ENCODE assay signal across 9 mouse cellular contexts in genomic region chr13:113981461-113982000, GRCm38 (mm10).
DNase-seq lines count a peak whose midpoint lies in the region; ATAC-seq and TF ChIP-seq lines count a peak whose summit lies in the region.
"Had no signal": no experiment of that assay in that cellular context is flagged by ENCODE, and none has a peak within 500 bp of the region (broad histone marks: within the 10 kb centered on the region; RNA-seq: fewer than 3 reads in every experiment).

No protein-coding gene starts in this region.

- WGBS in midbrain, embryonic 12.5 days = 8% methylated on average over 9 of the region's 9 CpGs

- ATAC-seq in midbrain, embryonic 12.5 days (ENCODE audit: low FRiP score, low read depth) = peak; percentile 82

- H3K9me3 ChIP-seq in ES-E14 (ENCODE audit: control insufficient read depth, insufficient read depth, low read depth, low read length) = no peaks in the 10 kb centered on the region
- H3K9me3 ChIP-seq in midbrain, embryonic 12.5 days = no peaks in the 10 kb centered on the region

- H3K27ac ChIP-seq in ES-E14 (ENCODE audit: insufficient read depth, low read depth, low read length, poor library complexity, severe bottlenecking) = no peak overlapping the region
- no peak overlapping the region for H3K27ac ChIP-seq in midbrain, embryonic 12.5 days (replicated peaks)

- no peak overlapping the region for H3K4me3 ChIP-seq in ES-E14 (ENCODE audit: insufficient read depth in 1 of 2, low read depth in 1 of 2, low read length in 2 of 2, poor library complexity in 1 of 2, severe bottlenecking in 1 of 2)
- H3K4me3 ChIP-seq in midbrain, embryonic 12.5 days = no peak overlapping the region
- H3K4me3 ChIP-seq: myocyte had no signal

- DNase-seq in ES-E14 (ENCODE audit: low read depth, low spot score) = no peak
- peak; percentile 82 for DNase-seq in embryo, embryonic 10 days (ENCODE audit: low spot score)
- DNase-seq in forelimb bud, embryonic 11.5 days (ENCODE audit: low read depth, low spot score) = peak; percentile 46
- DNase-seq in ovary, postnatal 10 days (ENCODE audit: low spot score) = no peak
- no peak for DNase-seq in cerebellum, postnatal 14 days
- DNase-seq in left cerebral cortex, postnatal 10 days (ENCODE audit: extremely low spot score in 1 of 2, low spot score in 2 of 2) = no peak
- DNase-seq: thymus, postnatal 14 days had no signal

- peak overlapping the region; percentile 40 for H3K4me2 ChIP-seq in midbrain, embryonic 12.5 days (replicated peaks)

- no peaks in the 10 kb centered on the region for H3K4me1 ChIP-seq in ES-E14 (ENCODE audit: control insufficient read depth in 2 of 2, insufficient read depth in 2 of 2, low read length in 2 of 2, poor library complexity in 1 of 2)
- peaks cover 23% of the 10 kb centered on the region for H3K4me1 ChIP-seq in midbrain, embryonic 12.5 days

- H3K27me3 ChIP-seq in midbrain, embryonic 12.5 days = no peaks in the 10 kb centered on the region; the same call in 1 of the 2 replicates

- no peaks in the 10 kb centered on the region; the same call in 1 of the 2 replicates for H3K36me3 ChIP-seq in ES-E14 (ENCODE audit: control insufficient read depth, insufficient read depth, low read length, poor library complexity, severe bottlenecking)
- H3K36me3 ChIP-seq in midbrain, embryonic 12.5 days = no peaks in the 10 kb centered on the region

- no peak overlapping the region for H3K9ac ChIP-seq in ES-E14 (ENCODE audit: insufficient read depth, low read depth, low read length, poor library complexity, severe bottlenecking)
- no peak overlapping the region for H3K9ac ChIP-seq in midbrain, embryonic 12.5 days (replicated peaks)

- in situ Hi-C loops in ES-E14 (cut with MboI; ENCODE audit: low sequenced_read_pairs in 2 of 2, unreplicated experiment in 2 of 2) = no loop called here

- intact Hi-C loops in left cerebral cortex, postnatal 10 days (cut with DNase I) = no loop called here

TF ChIP-seq in ES-E14, 5 proteins besides CTCF, POLR2A, EP300 and RAD21:
- TF ChIP-seq HCFC1 (IDR thresholded peaks at IDR 0.05; ENCODE audit: borderline replicate concordance, insufficient read depth, low read length) (no peak), ZNF384 (IDR thresholded peaks at IDR 0.05; ENCODE audit: low read depth, low read length) (peak; percentile 65; the same call in 1 of the 2 replicates), ZC3H11A (IDR thresholded peaks at IDR 0.05; ENCODE audit: borderline replicate concordance, low read depth, low read length) (no peak), MAFK (IDR thresholded peaks at IDR 0.05; ENCODE audit: insufficient read depth, low read depth, low read length) (no peak), CHD2 (IDR thresholded peaks at IDR 0.05; ENCODE audit: low read depth, low read length) (no peak)

Comparison
In these comparisons a context has a peak if more than half of its experiments do, and no peak if none do; other contexts are left out.
1. DNase-seq: peak in embryo, embryonic 10 days (single experiment) and forelimb bud, embryonic 11.5 days (single experiment); none in ES-E14 (single experiment), ovary, postnatal 10 days (single experiment), cerebellum, postnatal 14 days (0 of 2) and left cerebral cortex, postnatal 10 days (0 of 2).